Mouse (Mus musculus) layer of hippocampus, adult 8-10 months (tissue): ENCODE data around the gene Abcc8. TPM values are rescaled to one million over a fixed set of nuclear protein-coding genes. Genes with fewer than 3 reads are reported as not detected.

ENCODE experiments used
- DNase-seq, 2 experiments: peaks; one replicate each; pipeline ENCODE4 v3.0.0; 2022; ENCODE audit warnings: low spot score in 2 of 2
- total RNA-seq, 4 experiments: library from RNA; stranded (reverse); gene quantifications; 2 replicates each; pipeline ENCODE4 v1.2.4; 2022

Gene Abcc8
- total RNA-seq, 4 experiments from 2014 or later = 39.0 to 52.6 (median 45.1) TPM

DNA sequence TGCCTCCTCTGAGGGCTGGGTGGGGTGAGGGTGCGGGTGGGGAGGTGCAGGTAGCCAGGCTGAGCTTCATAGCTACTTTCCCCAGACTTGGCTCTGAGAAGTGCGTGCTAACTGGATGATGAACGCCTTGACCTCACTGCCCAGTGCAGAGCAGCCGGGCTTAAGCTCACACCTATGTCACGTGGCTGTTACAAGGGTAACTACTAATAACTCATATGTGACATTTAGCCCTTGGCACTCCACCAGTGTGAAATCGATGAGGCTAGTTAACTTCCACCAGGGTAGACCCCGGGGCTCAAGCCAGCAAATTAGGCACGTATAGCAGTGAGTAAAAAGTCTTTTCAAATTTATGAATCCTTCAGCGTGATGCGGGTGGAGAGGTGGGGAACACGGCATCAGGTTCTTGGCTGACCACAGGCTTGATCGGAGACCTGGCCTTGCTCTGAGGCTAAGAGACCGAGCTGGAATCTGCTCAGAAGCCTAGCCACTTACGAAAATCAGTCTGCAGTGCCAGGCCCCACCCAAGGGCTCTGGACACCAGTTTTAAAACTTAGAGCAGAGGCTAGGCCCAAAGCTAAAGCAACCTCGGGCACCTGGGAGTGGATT is 68.5 kb downstream of the Abcc8 start:
- DNase-seq = no peak

DNA sequence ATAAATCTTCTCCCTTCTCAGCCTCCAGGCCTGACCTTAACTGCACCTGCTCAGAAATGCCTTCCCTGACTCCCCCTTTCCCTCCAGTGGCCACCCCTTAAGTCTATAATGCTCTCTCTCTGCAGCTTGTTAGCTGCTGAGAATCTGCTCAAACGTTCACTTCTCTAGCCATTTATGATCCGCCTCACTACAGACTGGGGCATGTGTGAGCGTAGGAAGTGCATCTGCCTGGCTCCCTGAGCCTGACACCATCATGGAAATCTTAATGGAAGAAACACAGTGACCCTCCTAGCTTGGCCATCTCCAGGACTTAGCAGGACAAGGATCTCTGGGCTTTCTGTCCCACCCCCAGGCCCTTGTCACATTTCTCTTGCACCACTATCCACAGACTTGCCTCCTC is 69.8 kb downstream of the Abcc8 start:
- peak in 1 of 2 experiments; percentile 39 for DNase-seq

DNA sequence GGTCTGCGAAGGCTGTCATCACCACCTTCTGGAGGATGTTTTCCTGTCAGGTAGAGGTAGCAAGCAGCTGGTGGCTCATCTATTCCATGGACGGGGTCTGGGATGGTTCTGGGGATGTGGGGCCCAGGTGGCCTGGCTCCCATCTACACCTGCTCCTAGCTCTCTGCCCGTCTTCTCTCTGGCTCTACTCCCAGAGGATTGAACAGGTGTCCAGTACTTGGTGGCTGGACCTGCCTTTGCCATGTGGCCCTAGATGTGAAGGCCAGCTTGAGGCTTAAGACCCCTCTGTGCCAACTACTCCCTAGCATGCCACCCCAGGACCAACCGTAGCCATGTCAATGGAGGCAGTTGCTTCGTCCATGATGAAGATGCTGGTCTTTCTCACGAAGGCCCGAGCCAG is 74.3 kb downstream of the Abcc8 start:
- no peak for DNase-seq

DNA sequence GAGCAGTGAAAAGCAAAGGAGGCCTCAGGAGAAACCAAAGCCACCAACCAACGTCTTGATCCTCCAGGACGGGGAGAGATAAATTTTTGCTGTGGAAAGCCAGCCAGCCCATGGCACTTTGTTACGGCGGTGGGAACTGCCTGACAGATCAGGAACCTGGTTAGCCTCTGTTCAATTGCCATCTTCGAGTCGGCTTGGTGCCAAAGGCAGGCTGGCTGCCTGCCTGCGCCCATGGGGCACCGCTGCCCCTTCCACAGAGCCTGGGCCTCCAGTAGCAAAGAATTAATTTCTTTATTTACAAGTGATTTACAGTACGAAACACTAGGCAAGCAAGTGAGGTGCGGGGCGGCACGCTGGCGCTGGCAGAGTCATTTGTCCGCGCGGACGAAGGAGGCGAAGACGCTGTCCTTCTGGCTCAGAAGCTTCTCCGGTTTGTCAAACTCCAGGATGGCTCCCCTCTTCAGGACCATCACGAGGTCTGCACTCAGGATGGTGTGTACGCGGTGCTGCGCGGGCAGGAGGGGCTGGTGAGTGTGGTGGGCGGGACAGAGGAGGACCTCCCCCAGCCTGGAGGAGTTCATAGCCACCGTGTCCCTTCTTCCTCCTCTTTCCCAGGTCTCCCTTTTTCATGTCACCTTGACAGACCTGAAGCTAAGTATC is 75.4 kb downstream of the Abcc8 start:
- no peak for DNase-seq

DNA sequence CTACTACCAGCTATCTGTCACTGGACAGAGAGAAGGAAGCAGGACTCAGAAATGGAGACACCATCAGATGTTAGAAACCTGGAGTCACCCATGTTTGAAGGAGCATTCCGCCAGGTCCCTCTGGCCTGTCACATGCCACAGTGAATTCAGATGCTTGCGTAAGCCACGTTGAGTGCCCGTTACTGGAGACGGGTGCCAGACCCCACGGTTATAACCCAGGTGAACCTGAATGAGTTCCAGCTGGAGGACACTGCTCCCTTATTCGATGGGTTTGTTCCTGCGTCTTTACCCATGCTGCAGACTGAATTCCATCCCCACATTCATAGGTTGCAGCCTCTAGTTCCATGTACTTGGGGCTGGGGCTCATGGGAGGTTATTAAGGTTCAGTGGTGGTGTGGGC is 76.1 kb downstream of the Abcc8 start:
- DNase-seq = no peak

DNA sequence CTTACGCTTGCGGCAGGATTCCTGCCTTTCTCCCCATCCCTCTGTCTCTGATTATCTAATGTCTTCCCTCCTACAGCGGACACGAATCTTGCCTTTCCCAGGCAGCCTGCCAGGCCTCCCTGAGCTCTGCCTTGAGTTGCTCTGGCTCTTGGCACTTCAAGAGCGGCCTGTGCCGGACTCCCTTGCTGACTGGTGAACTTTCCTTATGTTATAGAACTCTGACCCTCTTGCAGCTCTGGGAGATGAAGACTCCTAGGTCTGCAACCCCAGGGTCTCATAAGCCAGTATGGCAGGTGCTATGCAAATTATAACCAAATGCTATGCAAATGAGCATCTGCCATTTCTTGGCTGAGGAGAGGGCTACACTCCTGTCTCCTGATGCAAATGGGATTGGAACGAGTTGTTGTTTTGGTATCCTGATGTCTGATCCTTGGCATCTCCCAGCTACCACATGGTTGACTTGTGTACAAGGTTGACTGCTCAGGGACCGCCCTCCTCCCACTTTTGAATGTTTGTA is 76.7 kb downstream of the Abcc8 start:
- peak in 1 of 2 experiments; percentile 62 for DNase-seq

DNA sequence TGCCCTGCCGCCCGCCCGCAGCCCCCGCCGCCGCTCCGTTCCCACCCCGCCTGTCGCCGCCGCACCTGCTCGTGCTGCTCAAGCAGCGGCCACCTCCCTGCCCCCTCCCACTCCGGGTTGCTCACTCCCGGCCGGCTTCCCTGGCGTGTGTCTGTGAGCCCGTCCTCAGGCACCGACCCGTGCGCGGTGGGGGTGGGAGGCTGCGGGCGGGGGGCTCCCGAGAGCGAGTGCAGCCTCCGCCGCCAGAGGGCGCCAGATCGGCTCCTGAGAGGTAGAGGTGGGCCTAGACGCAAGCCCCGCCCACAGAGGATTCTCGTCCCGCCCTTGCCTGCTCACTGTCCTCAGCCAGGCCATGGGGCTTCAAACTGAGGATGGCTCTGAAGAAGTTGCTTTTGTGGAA is 79.3 kb downstream of the Abcc8 start, which contains the start of gene Kcnj11:
Gene Kcnj11, minus strand, starts transcription at position 202 of the 400 bp plus-strand sequence.
- DNase-seq = peak in 1 of 2 experiments; percentile 70

DNA sequence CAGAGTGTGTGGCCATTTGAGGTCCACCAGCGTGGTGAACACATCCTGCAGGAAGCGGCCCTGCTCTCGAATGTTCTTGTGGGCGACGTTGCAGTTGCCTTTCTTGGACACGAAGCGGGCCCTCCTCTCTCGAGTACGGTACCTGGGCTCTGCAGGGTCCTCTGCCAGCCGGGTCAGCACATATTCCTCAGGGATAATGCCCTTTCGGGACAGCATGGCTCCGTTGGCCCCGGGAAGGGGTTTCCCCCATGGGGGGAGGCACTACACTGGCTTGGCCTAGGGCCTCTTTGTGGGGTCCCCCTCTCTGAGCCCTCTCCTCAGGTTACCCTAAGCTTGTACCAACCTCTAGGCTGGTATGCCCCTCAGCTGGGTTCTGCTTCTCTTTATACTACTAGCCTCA is 80.2 kb downstream of the Abcc8 start:
- no peak for DNase-seq

DNA sequence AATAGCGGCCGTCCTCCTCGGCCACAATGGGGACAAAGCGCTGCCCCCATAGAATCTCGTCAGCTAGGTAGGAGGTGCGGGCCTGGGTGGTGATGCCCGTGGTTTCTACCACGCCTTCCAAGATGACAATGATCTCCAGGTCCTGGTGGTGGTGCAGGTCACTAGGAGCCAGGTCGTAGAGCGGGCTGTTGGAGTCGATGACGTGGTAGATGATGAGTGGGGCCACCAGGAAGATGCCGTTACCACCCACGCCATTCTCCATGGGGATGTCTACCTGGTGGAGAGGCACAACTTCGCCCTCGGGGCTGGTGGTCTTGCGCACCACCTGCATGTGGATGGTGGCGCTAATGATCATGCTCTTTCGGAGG is 80.9 kb downstream of the Abcc8 start:
- DNase-seq = no peak

DNA sequence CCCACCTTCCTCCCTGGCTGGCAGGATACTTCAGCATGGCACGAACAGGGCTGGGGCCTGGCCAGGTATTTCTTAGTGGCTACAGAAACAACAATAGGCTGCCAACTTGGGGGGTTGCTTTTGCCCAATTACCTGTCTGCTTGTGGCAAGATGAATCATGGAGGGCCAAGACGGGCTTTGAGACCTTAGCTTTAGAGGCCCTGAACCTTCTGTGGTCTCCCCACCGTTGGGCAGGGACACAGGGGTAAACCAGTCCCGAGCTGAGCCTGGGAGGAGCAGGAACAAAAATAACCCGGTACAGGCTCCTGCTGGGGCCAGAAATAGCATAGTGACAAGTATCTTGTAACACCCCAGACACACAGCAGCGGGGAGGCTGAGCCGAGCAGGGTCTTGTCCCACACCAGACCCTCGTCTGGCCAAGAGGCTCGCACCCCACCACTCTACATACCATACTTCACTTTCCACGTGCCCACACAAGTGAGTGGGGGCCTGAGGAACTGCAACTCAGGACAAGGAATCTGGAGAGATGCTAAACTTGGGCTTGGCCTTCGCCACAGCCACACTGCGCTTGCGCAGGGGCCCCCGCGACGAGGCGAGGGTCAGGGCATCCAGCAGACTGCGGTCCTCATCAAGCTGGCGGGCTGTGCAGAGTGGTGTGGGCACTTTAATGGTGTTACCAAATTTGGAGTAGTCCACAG is 81.5 kb downstream of the Abcc8 start:
- no peak for DNase-seq

DNA sequence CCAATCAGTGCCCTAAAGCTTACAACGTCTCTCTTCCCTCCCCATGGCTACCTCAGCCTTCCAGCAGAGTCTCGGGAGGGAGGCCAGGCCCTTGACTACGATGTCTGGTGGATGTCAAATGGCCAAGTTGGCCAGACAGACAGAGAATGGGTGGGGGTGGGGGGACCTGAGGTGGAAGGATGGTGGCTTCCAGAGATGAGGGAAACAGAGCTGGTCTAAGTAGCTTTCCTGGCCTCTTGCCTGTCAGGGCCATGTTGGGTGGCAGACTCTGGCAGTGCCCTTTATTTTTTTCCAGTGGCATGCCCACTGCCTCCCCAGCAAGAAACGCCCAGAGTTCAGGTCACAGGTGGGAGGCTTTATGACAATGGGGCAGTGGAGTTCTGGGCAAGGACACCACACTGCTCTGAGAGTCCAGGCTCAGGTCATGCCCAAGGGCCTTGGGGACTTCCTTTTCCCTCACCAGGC is 82.5 kb downstream of the Abcc8 start:
- no peak for DNase-seq

DNA sequence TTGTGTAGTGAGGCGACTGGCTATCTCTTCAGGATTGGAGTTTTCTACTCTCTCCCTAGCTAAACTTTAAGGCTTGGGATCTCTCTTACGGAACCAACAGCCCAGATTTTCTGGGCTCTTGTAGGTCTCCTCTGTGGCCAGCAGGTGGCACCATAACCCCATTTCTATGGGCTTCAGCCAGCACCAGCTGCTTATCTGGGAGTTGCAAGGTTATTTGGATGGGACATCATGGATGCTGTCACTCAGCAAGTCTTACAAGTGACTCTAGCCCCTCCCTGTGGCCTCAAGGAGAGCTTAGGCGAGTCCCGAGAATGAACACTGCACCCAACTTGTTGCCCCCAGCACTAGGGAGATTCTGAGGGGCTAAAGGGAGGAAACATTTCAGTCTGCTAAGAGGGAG is 83.7 kb downstream of the Abcc8 start:
- peak in 1 of 2 experiments; percentile 71 for DNase-seq

DNA sequence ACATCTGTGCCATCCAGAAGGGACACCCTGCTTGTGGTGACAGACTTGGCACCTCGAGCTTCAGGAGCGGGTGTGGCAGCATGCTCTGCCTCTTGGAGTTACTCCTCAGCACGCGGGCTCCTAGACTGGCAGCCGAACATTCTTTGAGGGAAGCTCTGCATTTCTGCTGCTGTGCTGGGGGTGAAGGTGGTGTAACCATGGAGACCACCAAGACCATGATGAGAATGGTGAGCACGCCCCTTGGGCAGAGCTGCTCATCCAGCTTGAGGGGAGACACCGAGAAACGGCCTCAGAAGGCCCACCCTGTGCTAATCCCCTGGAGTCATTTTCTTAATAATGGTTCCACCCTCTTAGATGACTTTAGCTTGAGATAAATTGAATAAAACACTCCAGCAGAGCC is 87.0 kb downstream of the Abcc8 start:
- DNase-seq = no peak

DNA sequence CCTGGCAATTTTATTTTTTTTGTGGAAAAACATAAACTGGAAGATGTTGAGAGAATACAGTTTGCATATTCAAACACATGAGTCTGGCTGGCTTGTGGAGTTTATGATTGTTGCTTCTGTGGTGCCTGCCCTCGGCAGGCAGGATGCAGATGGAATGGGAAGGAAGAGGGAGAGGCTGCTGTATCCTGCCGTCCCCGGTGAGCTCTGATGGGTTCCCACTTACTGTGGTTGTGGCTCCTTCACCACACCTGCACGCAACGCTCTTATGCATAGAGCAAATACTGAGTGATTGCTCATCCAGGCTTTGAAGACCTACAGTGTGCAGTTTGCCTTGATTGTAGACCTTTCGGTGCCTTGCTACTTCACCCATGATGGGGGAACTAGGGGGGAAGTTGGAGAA is 91.6 kb downstream of the Abcc8 start:
- DNase-seq = no peak

DNA sequence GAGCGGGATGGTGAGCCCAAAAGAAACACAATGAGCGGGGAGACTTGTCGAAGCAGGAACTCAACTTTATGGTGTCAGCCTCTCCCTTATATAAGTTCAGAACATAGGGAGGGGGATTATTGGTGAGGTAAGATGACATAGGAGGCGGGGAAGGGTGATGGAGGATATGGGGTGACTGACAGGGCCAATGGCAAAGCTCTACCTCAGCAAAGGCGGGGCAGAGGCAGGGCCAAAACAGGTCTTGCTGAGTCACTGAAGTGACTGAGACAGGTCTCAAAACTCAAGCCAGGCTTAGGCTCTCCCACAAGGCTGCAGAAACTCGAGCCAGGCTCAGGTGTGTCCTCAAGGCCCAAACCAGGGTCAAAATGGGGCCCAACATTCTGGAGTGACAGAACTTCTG is 93.5 kb downstream of the Abcc8 start:
- DNase-seq = no peak

DNA sequence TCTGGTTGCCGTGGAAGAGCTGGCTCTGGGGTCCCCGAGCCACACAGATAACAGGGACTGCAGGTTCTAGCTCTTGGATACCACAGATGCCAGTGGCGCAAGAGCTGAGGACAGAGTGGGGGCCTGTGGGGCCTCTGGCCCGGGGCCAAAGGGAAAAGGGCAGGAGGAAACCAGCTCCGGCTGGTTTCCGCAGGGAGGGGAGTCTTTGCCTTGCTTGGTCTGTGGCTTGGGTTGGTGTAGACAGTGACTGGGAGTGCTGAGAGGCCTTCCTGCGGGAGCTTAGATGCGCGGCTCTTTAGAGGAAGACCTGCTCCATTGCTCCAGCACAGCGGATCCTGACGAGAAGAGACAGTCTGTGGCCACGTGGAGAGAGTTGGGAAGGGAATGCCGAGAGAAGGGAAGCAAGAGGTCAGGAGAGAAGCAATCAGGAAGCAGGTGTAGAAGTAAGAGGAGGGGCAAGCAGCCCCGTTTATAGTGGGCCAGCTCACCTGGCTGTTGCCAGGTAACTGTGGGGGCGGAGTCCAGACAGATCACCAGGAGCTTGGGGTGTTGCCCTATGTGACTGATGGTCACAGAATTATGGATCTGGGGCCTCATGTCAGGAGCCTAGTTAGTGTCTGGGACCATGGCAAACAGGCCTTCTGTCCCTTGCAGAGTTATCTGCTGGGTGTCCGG is 94.9 kb downstream of the Abcc8 start:
- no peak for DNase-seq

DNA sequence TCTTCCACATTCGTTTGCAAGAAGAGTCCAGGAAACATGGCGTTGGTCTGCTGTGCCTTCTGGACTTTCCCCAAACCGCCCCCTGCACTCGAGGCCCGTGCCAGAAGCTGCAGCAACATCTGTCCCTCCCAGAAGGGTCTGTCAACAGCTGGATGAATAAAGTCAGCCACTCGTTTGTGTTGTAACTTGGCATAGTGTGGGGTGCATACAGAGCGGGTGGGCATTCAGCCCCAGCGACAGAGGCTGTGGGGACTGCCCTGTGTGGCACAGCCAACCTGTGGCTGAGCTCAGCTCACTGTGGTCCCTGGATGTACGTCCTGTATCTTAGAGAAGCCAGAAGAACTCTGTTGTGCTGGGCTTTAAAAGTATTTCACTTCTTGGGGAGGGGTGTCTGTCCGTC is 95.8 kb downstream of the Abcc8 start:
- DNase-seq = no peak

DNA sequence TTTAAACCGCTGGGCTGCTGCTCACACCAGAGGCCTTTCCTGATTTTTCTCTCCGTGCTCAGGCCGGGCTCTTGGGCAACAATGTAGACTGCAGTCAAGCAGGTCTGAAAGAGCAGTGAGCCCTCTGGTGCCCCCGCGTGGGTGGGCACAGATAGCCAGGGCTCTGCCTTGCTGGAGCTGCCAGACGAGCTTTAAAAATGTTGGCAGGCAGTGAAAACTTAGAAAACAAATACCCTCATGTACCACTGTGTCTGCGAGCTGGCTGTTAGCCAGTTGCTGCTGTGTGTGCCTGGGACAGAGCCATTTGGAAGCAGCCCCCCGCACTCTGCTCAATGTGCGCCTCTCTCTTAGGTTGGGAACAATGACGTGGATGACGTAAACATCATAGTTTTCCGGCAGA is 102.2 kb downstream of the Abcc8 start:
- DNase-seq = no peak

DNA sequence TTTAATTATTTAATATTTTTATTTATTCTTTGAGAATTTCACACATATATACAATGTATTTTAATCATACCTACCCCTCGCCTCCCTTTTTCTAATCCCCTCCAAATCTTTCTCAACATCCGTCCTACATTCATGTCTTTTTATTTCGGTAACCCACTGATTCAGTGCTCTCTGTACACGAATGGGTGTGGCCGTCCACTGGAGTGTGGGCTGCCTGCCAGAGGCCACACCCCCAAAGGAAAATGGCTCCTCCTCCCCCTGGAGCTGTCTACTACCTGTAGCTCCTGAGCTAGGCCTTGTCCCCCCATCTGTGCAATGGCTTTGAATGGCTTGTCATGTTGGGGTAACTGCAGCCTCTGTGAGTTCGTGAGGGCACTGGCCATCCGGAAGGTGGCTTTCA is 103.0 kb downstream of the Abcc8 start:
- no peak for DNase-seq

DNA sequence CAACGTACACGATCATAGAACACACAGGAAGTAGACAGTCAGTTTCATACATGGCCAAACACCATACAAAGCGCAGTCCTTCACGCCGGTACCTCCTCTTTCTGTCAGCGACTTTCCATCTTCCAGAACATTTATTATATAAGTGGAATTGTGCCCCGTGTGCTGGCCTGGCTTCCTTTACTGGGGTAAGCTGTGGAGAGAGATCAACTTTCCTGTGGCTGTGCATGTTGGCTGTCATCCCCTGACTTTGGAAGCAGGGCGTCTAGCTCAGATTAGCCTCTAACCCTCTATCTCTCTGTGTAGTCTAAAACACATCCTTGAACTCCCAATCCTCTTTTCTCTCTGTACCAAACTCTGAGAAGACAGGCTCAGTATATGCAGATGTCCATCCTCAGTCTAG is 111.0 kb downstream of the Abcc8 start:
- DNase-seq = no peak

DNA sequence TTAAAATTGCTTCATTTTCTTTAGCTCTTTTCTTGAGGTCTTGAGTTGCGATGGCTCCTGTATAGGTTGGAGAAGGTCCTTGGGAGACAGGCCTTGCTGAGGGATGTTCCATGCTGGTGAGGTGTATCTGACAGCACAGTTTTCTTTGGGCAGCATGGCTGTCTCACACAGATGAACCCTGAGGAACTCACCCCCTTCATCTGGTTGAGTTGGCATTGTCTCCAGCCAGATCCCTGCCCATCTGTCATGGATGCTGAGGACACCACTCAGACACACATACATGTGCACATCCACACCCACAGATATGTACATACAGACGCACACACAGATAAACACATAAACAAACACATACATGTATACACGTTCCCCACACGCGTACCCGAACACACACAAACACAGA is 116.5 kb downstream of the Abcc8 start:
- DNase-seq = no peak

DNA sequence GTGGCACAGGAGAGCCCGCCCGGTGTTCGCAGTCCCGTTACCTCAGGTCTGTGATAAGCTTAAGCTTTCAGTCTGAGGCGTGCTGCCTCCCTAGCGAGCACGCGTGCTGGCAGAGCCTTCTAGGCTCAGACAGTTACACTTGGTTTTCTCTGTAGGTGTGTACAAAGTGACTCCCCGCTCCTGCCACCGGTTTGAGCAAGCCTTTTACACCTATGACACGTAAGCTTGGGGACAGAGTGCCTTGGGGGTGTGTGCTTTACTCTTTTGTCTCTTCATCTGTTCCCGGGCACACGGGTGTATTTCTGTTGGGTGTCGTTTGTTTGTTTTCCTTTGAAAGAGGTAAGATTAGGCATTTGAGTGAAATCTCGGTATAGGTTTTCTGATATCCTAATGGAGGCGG is 118.2 kb downstream of the Abcc8 start:
- no peak for DNase-seq
